Mouse (Mus musculus) hindbrain, postnatal 0 days (tissue): ENCODE measurements around the gene Smim17. TPM values are rescaled to one million over a fixed set of nuclear protein-coding genes. Genes with fewer than 3 reads are reported as not detected.
"Not testable (repeated sequence)": the region's sequence is repeated elsewhere in the genome, so short reads cannot be mapped to it uniquely, and the experiment has no call there.

Experiments used
- ATAC-seq: fragments of 200-750 bp; cut with Nextera tagmentation; 2 replicates; pipeline ENCODE4 v1.8.0; 2017; ENCODE audit warnings: mild to moderate bottlenecking, moderate TSS enrichment, moderate library complexity
- DNase-seq: peaks from one replicate; pipeline ENCODE4 v3.0.0-alpha.2; 2015; ENCODE audit warnings: low spot score
- H3K27ac ChIP-seq: fragments of 300-500 bp; sonication (generic); 2 replicates; pipeline ENCODE4 v1.5.1; 2014; ENCODE audit warnings: mild to moderate bottlenecking
- H3K27me3 ChIP-seq: fragments of 300-500 bp; sonication (generic); 2 replicates; pipeline ENCODE4 v1.6.1; 2014; ENCODE audit warnings: low read length, mixed read lengths; ENCODE audit not compliant: insufficient read depth
- H3K36me3 ChIP-seq: fragments of 300-500 bp; sonication (generic); 2 replicates; pipeline ENCODE4 v1.6.1; 2014; ENCODE audit warnings: low read length, mixed read lengths; ENCODE audit not compliant: insufficient read depth
- H3K4me1 ChIP-seq: fragments of 300-500 bp; sonication (generic); 2 replicates; pipeline ENCODE4 v1.6.1; 2014; ENCODE audit warnings: antibody characterized with exemption, low read length, mixed read lengths; ENCODE audit not compliant: insufficient read depth
- H3K4me2 ChIP-seq: fragments of 300-500 bp; sonication (generic); 2 replicates; pipeline ENCODE4 v1.6.1; 2014; ENCODE audit warnings: low read depth, mild to moderate bottlenecking, low read length, moderate library complexity, mixed read lengths
- H3K4me3 ChIP-seq: fragments of 300-500 bp; sonication (generic); 2 replicates; pipeline ENCODE4 v1.5.1; 2014; ENCODE audit warnings: low read length
- H3K9ac ChIP-seq: fragments of 300-500 bp; sonication (generic); replicated peaks from 2 replicates; pipeline ENCODE4 v1.6.1; 2014; ENCODE audit warnings: mild to moderate bottlenecking, low read length, moderate library complexity, mixed read lengths
- H3K9me3 ChIP-seq: fragments of 300-500 bp; sonication (generic); 2 replicates; pipeline ENCODE4 v1.6.1; 2016; ENCODE audit warnings: low read length, mixed read lengths
- CTCF ChIP-seq: IDR thresholded peaks from 2 replicates; pipeline ENCODE4 v1.5.1; 2016; ENCODE audit warnings: antibody characterized with exemption, control low read depth, low read depth
- WGBS: fragments of 180-500 bp; shearing (Covaris S2); extraction: QIAGEN DNeasy Blood & Tissue Kit; methylation state at CpG from one replicate; pipeline ENCODE4 v1.1.7; 2014; 5-methylcytosine and 5-hydroxymethylcytosine counted together
- polyA plus RNA-seq: library from polyadenylated mRNA; unstranded; fragments of >200 nt; fragmentation: Nextera tagmentation; extraction: Ambion mirVana; gene quantifications from 2 replicates; pipeline ENCODE4 v1.2.1, GENCODE M21; 2015
- total RNA-seq: library from RNA; depleted of rRNA; stranded (reverse); fragments of >200 nt; gene quantifications from 2 replicates; pipeline ENCODE4 v1.2.3, GENCODE M21; 2014

Gene Smim17
- total and polyA plus RNA-seq, 2 experiments from 2014 or later, result 7.7 to 16.9 TPM

DNA sequence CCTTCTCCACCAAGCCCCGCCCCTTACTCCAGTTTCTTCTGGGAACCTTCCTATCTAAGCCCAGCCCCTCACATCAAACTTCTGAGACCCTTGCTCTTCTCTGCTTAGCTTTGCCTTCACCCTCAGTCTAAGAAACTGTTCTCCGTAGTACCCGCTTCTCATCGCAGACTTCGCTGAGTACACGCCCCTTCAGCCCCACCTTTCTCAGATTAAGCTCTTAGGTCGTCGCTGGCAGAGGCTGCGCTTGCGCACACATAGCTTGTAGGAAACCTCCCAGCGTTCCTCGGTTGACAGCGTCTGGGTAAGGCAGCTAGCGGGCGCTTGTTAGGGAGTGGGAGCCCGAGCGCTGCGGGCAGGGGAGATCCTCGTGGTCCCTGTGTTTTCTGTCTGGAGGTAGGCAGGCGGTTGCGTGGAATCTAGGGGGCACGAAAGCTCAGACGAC, 35.4 kb upstream of the Smim17 start, which contains the start of gene Zfp78:
Gene Zfp78 (plus strand): TSS at position 234 of the 442 bp plus-strand sequence.
- peak within 1 kb of the TSS; percentile 90 for H3K27ac ChIP-seq
- H3K9ac ChIP-seq, result peak within 1 kb of the TSS; percentile 57
- H3K9me3 ChIP-seq, result no peaks in the 10 kb centered on the region
- TF ChIP-seq CTCF, result peak; percentile 56
- DNase-seq (peak; percentile 96), ATAC-seq (peak; percentile 83)
- no peaks in the 10 kb centered on the region for H3K36me3 ChIP-seq
- under 1% methylated on average over 23 of the region's 23 CpGs for WGBS
- H3K4me2 ChIP-seq, result peak within 1 kb of the TSS; percentile 70
- H3K4me3 ChIP-seq, result peak within 1 kb of the TSS; percentile 47
- H3K27me3 ChIP-seq, result no peaks in the 10 kb centered on the region
- H3K4me1 ChIP-seq, result no peaks in the 10 kb centered on the region

DNA sequence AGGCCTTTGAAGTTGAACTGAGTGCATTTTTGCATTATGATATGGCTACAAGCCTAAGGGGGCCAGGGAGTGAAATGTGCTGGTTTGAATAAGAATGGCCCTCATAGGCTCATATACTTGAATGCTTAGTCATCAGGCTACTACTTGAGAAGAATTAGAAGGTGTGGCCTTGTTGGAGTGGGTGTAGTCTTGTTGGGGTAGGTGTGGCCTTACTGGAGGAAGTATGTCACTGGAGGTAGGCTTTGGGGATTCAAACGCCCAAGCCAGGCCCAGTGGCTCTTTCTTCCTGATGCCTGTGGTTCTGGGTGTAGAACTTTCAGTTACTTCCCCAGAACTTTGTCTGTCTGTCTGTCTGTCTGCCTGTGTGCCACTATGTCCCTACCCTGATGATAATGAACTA, 33.8 kb upstream of the Smim17 start:
- no peak overlapping the region for H3K9ac ChIP-seq
- H3K4me3 ChIP-seq, result no peak overlapping the region
- 47% methylated on average over 1 of the region's 1 CpGs for WGBS
- H3K36me3 ChIP-seq, result no peaks in the 10 kb centered on the region
- DNase-seq, result no peak
- H3K4me2 ChIP-seq, result no peak overlapping the region
- H3K27ac ChIP-seq, result no peak overlapping the region
- ATAC-seq, result no peak
- TF ChIP-seq CTCF, result no peak
- no peaks in the 10 kb centered on the region for H3K4me1 ChIP-seq
- no peaks in the 10 kb centered on the region for H3K9me3 ChIP-seq
- H3K27me3 ChIP-seq, result no peaks in the 10 kb centered on the region

- no peaks in the 10 kb centered on the region for H3K9me3 ChIP-seq
- H3K4me2 ChIP-seq, result no peak overlapping the region
- DNase-seq (no peak), ATAC-seq (no peak)
- no peaks in the 10 kb centered on the region for H3K4me1 ChIP-seq
- H3K27me3 ChIP-seq, result no peaks in the 10 kb centered on the region
- H3K4me3 ChIP-seq, result no peak overlapping the region
- WGBS, result 96% methylated on average over 5 of the region's 5 CpGs
- no peak overlapping the region for H3K27ac ChIP-seq
- TF ChIP-seq CTCF, result no peak
- H3K9ac ChIP-seq, result no peak overlapping the region
- no peaks in the 10 kb centered on the region; the same call in 1 of the 2 replicates for H3K36me3 ChIP-seq
Observed at GRCm38 (mm10) chr7:6367185-6367584, 31.3 kb upstream of the Smim17 start.

DNA sequence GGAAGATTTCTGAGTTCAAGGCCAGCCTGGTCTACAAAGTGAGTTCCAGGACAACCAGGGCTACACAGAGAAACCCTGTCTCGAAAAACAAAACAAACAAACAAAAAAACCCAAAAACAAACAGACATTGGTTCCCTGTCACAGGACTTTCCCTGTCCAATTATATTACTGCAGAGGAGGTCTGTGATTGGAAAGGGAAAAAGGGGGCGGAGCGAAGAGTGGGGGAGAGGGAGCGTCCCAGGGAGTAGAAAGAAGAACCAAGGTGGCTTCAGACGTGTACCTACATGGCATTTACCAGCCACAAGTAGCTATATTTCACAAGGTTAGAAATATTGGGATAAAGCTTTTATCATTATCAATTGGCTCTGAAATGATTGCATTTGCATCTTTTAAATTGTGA, 30.4 kb upstream of the Smim17 start:
- not testable (repeated sequence) for ATAC-seq, H3K36me3 ChIP-seq, DNase-seq, H3K27ac ChIP-seq, H3K9ac ChIP-seq, H3K4me3 ChIP-seq, H3K4me2 ChIP-seq, H3K27me3 ChIP-seq, H3K4me1 ChIP-seq, H3K9me3 ChIP-seq
- 84% methylated on average over 5 of the region's 5 CpGs for WGBS

DNA sequence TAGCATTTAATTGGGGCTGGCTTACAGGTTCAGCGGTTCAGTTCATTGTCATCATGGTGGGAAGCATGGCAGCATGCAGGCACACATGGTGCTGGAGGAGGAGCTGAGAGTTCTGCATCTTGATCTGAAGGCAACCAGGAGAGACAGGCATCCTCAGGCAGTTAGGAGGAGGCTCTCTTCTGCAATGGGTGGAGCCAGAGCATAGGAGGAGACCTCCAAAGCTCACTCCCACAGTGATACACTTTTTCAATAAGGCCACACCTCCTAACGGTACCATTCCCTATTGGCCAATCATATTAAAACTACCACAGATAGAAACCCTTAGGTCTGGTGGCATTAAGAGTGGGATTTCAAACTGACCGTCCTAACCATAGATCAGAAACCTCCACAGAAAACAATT, 29.1 kb upstream of the Smim17 start:
- H3K27me3 ChIP-seq, result no peaks in the 10 kb centered on the region
- no peak overlapping the region for H3K27ac ChIP-seq
- no peak for ATAC-seq
- no peaks in the 10 kb centered on the region; the same call in 1 of the 2 replicates for H3K36me3 ChIP-seq
- 81% methylated on average over 3 of the region's 3 CpGs for WGBS
- no peak overlapping the region for H3K4me3 ChIP-seq
- no peak overlapping the region for H3K9ac ChIP-seq
- H3K9me3 ChIP-seq, result no peaks in the 10 kb centered on the region
- no peak overlapping the region for H3K4me2 ChIP-seq
- H3K4me1 ChIP-seq, result no peaks in the 10 kb centered on the region
- no peak for TF ChIP-seq CTCF
- no peak for DNase-seq

DNA sequence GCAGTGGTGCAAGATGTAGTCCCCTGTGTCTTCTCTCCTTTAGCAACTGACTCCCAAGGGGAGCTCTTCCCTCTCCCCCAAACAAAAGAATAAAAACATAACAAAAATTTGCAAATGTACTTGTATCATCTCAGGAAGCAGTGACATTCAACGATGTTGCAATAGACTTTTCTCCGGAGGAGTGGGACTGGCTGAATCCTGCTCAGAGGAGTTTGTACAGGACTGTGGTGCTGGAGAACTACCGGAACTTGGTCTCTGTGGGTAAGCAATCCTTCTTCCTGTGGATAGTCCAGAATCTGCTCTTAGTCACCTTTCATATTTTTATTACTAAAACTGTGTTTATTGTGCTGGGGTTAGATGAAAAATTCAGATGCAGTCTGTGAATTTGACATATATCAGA, 25.5 kb upstream of the Smim17 start:
- H3K27me3 ChIP-seq, result no peaks in the 10 kb centered on the region
- no peak overlapping the region for H3K9ac ChIP-seq
- no peak overlapping the region for H3K27ac ChIP-seq
- ATAC-seq (no peak), DNase-seq (no peak)
- H3K36me3 ChIP-seq, result no peaks in the 10 kb centered on the region; the same call in 1 of the 2 replicates
- no peaks in the 10 kb centered on the region for H3K9me3 ChIP-seq
- no peak overlapping the region for H3K4me3 ChIP-seq
- no peak overlapping the region for H3K4me2 ChIP-seq
- TF ChIP-seq CTCF, result no peak
- H3K4me1 ChIP-seq, result no peaks in the 10 kb centered on the region
- WGBS, result 88% methylated on average over 3 of the region's 3 CpGs

DNA sequence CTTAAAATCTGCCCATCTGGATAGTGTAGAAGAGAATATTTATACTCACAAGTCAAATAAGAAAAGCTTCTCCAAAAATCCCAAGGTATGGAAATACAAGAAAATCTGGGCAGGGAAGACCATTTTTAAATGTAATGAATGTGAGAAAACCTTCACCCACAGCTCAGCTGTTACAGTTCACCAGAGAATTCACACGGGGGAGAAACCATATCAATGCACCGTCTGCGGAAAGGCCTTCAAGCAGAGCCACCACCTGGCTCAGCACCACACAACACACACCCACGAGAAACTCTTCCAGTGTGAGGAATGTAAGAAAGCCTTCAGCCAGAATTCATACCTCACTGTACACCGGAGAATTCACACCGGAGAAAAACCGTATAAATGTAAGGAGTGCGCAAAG, 20.1 kb upstream of the Smim17 start:
- Histone ChIP-seq H3K27me3 (no peaks in the 10 kb centered on the region), H3K36me3 (0 out of 2 replicates have a peak, but pooled peaks cover 12% of the 10 kb centered on the region), H3K4me2 (no peak overlapping the region), H3K27ac (no peak overlapping the region), H3K9me3 (no peaks in the 10 kb centered on the region), H3K4me3 (no peak overlapping the region), H3K4me1 (peaks cover 4% of the 10 kb centered on the region; the same call in 1 of the 2 replicates), H3K9ac (no peak overlapping the region)
- ATAC-seq (no peak), DNase-seq (no peak)
- WGBS, result 84% methylated on average over 8 of the region's 8 CpGs
- TF ChIP-seq CTCF, result no peak
